Mouse (Mus musculus) right cerebral cortex, postnatal 25 days (tissue): ENCODE measurements around the gene Desi1.

ENCODE experiments used
- DNase-seq: peaks from one replicate; pipeline ENCODE4 v3.0.0; 2022

The Desi1 gene

GRCm38 (mm10) chr15:82033762-82034161 lies at the start of gene Desi1:
Gene Desi1 (minus strand): TSS chr15:82033862.
- no peak for DNase-seq

GRCm38 (mm10) chr15:82081161-82081560 lies 47.5 kb upstream of the Desi1 start:
- peak; percentile 68 for DNase-seq

DNA sequence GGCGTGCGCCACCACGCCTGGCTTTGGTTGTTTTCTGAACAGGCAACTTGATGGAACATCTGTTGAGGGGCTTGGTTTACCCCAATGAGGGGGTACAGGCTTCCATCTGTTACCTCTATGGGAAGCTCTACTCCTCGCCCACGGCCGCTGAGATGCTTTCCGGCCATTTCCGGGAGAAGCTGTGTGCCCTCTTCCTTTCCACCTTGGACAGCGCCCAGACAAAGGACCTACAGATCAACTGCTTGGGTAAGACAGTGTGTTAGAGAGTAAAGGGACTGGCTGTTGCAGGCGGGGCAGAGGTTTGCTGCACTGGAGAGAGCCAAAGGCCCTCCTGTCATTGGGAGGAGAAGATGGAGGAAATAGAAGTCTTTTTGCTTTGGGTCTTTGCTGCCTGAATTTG lies 46.2 kb upstream of the Desi1 start:
- no peak for DNase-seq

GRCm38 (mm10) chr15:82073490-82073889 lies 39.8 kb upstream of the Desi1 start:
- no peak for DNase-seq

DNA sequence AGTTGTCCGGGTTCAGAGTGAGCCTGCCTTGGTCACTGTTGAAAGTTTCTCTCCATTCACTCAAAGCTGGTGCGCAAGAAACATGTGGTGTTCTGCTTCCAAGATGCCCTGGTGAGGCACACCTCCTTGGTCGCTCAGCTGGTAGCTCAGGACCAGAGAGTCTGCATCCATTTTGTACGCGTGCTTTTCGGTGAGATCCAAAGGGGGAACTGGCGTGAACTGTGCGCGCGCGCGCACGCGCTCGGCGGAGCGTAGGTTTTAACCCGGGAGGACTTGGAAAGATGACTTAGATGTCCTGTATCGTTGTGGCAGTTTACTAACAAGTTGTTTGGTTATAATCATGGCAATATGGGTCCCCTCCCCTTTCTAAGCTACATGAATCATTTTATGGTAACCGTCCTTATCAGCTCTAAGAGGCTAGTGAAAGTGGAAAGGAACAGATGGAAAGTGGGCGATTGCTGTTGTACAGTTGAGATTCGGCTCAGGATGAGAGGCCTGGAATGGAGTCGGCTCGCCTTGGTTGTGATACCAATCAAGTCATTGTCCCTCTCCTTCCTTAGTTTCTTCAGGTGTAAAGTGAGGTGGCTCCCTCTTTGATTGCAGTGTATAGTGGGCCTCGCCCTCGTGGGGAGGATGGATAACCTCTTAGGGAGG lies 38.3 kb upstream of the Desi1 start:
- DNase-seq = peak; percentile 27

GRCm38 (mm10) chr15:82069898-82070297 lies 36.2 kb upstream of the Desi1 start, which contains the start of gene Mei1:
Gene Mei1 (plus strand): TSS chr15:82069996.
- no peak for DNase-seq

DNA sequence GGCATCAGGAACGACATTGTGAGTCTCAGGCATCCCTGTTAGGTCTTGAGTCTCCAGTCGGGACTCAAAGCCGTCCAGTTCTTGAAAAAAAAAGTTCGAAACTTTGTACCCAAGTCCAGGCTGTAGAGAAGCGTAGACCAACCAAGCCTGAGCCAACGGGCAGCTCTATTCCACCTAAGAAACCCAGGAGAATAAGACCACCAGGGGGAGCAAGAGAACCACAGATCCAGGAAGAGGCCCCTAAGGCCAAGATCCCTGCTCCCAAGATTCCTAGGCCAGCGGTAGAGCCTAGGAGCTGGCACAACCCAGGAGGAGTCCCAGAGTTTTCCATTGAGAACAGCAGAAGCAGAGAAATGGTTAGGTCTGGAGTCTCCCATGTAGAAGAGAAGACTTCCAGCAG lies 31.8 kb upstream of the Desi1 start:
- DNase-seq = peak; percentile 59

DNA sequence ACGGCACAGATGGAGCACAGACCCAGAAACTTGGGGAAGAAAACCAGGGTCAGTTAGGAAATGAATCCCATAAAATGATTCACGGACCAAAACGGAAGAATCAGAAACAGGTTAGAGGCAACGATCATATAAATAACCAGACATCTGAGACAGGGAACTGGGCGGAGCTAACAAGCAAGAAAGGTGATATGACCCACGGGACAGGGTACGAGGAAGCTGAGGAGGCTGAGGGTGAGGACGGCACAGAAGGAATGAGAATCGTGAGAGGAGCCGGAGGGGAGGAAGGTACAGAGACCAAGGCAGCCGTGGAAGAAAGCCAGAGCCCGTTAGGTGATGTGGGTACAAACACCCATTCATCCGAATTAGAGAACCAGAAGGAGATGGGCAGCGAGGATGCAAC lies 30.2 kb upstream of the Desi1 start:
- no peak for DNase-seq

GRCm38 (mm10) chr15:82058719-82059201 lies 25.1 kb upstream of the Desi1 start, which contains the start of gene 4930407I10Rik:
Gene 4930407I10Rik (plus strand): TSS chr15:82059151.
- DNase-seq = no peak

- no peak for DNase-seq
These were observed 18.9 kb upstream of the Desi1 start for GRCm38 (mm10) chr15:82052544-82052943.

DNA sequence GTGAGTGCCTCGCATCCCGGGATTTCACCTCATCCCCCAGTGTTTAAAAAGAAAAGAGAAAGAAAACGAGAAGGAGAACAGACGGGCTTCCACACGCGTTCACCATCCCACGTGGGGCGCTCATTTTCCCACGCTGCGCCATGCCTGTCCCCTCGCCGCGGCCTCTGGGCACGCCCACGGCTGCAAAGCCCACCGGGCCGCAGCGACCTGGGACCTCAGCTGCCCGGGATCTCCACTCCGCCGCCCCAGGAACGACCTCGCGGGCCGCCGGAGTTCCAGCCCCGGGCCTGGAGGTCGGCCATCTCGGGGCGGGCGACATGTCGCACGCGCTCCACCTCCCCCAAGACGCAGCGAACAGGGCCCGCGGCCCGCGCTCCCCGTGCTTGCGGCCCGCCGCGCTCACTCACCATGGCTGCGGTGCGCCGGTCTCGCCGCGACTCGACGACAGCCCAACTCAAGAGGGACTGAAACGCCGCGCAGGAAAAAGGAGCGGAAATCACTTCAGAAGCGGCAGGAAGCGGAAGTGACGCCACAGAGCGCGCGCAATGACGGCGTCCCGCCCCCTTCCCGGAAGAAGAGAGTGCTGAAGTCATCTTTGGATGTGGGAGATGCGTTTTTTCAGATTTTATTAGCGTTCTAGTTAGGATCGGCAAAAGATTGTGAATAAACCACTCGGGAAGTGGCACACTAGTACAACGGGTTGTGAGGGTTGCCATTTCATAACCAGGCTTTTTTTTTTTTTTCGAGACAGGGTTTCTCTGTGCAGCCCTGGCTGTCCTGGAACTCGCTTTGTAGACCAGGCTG lies 13.6 kb upstream of the Desi1 start, which contains the start of gene Snu13:
Gene Snu13 (minus strand): TSS at position 519 of the 804 bp plus-strand sequence.
- peak; percentile 92 for DNase-seq

GRCm38 (mm10) chr15:82046246-82046891 lies 12.7 kb upstream of the Desi1 start:
- DNase-seq = no peak

DNA sequence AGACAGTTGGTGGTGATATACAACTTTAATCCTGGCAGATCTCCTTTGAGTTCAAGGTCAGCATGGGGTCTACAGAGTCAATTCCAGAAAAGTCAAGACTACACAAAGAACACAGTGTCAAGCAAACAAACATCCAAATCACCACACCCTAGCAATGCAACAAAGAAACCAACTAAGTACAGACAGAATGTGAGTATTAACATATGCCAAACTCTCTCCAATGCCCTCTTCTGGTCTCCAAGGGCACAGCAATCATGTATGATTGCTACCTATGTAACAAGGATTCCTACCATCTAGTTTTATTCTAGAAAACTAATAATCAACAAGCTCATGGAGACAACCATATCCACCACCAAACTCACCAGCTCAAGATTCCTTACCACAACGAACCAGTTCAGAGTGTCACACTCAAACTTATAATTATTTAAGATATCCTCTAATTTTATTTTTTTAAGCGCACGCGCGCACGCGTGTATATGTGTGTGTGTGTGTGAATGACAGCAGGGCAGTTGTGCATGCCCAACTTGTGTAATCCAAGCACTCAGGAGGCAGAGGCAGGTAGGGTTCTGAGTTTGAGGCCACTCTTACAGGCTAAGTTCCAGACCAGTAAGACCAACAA lies 10.6 kb upstream of the Desi1 start:
- DNase-seq = no peak

GRCm38 (mm10) chr15:82040650-82041049 lies 7.0 kb upstream of the Desi1 start:
- DNase-seq = peak; percentile 21

DNA sequence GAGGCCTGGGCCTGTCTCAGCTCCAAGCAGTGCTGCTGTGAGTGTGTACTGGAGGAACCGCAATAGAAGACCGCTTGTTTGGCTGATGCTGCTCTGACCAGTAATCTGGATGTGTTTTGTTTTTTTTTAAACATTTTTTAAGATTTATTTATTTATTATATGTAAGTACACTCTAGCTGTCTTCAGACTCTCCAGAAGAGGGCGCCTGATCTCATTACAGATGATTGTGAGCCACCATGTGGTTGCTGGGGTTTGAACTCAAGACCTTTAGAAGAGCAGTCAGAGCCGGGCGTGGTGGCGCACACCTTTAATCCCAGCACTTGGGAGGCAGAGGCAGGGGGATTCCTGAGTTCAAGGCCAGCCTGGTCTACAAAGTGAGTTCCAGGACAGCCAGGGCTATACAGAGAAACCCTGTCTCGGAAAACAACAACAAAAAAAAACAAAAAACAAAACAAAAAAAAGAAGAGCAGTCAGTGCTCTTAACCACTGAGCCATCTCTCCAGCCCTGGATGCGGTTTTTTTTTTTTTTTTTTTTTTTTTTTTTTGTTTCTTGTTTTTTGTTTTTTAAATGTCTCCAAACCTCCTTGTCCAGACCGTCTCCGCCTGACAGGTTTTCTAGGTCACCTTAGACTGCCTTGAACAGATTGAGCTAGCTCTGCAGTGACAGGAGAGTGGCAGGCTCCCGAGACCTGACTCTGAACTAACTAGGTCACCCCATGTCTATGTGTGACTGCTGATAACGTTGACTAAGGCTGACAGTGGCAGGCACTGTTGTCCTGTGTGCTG lies 2.4 kb upstream of the Desi1 start:
- no peak for DNase-seq

GRCm38 (mm10) chr15:82032386-82032785 lies 1.3 kb downstream of the Desi1 start:
- DNase-seq = no peak

DNA sequence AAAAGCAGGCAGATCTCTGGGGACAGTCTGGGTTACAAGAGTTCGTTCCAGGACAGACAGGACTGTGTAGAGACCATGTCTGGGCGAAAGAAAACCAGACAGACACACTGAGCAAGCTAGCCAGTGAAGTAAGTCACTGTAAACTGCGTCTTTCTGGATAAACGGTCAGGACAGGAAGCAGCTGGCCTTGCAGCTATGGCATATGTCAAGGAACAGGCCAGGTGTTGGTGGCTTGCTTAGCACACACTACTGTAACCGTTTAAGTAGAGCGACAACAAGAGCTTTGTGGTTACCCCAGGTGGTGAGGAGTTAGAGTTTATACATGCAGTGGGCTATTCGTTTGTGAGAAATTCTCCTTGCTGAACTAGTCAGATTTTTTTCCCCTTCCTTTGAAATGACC lies 5.9 kb downstream of the Desi1 start:
- no peak for DNase-seq

DNA sequence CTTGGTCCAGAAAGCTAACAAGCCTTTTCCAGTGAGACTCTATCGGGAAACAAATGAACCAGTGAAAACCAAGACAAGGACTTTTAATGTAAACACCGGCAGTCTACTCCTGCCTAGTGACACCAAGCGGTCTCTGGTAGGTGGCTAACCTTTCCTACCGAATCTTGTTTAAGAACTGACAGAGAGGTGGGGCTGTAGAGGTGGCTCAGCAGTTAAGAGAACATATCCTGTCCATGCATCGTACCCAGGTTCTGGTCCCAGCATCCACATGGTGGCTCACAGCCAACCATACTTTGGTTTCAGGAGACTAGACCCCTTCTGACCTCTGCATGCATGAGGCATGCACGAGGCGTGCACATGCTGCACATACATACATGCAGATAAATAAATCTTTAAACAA lies 6.4 kb downstream of the Desi1 start:
- DNase-seq = no peak

GRCm38 (mm10) chr15:82023965-82024635 lies 9.6 kb downstream of the Desi1 start:
- no peak for DNase-seq

DNA sequence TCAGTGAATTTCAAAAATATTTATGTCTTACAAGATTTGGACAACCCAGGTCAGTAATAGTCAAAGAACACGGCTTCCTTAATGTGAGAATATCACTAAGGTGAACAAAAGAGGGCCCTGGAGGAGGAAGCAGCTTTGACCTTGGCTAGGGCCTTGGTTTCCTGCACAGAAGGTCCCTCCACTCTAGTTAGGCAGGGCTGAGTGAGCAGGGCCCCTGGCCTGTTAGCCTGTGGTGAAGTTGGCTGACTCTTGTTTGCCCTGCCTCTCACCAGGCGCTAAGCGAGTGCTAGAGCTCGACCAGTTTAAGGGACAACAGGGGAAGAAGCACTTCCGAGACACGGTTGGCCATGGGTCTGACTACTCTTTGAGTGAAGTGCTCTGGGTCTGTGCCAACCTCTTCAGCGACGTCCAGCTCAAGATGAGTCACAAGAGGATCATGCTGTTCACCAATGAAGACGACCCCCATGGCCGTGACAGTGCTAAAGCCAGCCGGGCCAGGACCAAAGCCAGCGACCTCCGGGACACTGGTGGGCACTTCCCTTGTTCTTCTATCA lies 11.1 kb downstream of the Desi1 start:
- DNase-seq = no peak

- DNase-seq = no peak
These were observed 14.4 kb downstream of the Desi1 start for GRCm38 (mm10) chr15:82019288-82019687.
